Comparison of ENCODE assay signal across 22 mouse cellular contexts in genomic region chr13:92296490-92296889, GRCm38 (mm10). TPM values are rescaled to one million over a fixed set of nuclear protein-coding genes. Genes with fewer than 3 reads are reported as not detected.
"Had no signal": no experiment of that assay in that cellular context is flagged by ENCODE, and none has a peak within 500 bp of the region (broad histone marks: within the 10 kb centered on the region; RNA-seq: fewer than 3 reads in every experiment).

No protein-coding gene starts in this region.

- H3K9me3 ChIP-seq: lung, embryonic 15.5 days; megakaryocyte, embryonic 14.5 days; midbrain, embryonic 13.5 days; midbrain, embryonic 15.5 days; neural tube, embryonic 12.5 days; stomach, embryonic 15.5 days had no signal

- H3K4me3 ChIP-seq: lung, embryonic 15.5 days; megakaryocyte, embryonic 14.5 days; midbrain, embryonic 13.5 days; midbrain, embryonic 15.5 days; neural tube, embryonic 12.5 days; stomach, embryonic 15.5 days had no signal

- H3K9ac ChIP-seq: lung, embryonic 15.5 days; midbrain, embryonic 13.5 days; midbrain, embryonic 15.5 days; neural tube, embryonic 12.5 days; stomach, embryonic 15.5 days had no signal

- H3K27ac ChIP-seq: lung, embryonic 15.5 days; macrophage; midbrain, embryonic 13.5 days; midbrain, embryonic 15.5 days; neural tube, embryonic 12.5 days; stomach, embryonic 15.5 days; stomach, postnatal 0 days had no signal

- H3K4me2 ChIP-seq: lung, embryonic 15.5 days; midbrain, embryonic 11.5 days; midbrain, embryonic 13.5 days; midbrain, embryonic 15.5 days; neural tube, embryonic 12.5 days; stomach, embryonic 15.5 days had no signal

- ATAC-seq: lung, postnatal 0 days; midbrain, embryonic 13.5 days; midbrain, embryonic 15.5 days had no signal

- H3K4me1 ChIP-seq: lung, embryonic 15.5 days; midbrain, embryonic 13.5 days; midbrain, embryonic 15.5 days; neural tube, embryonic 12.5 days; stomach, embryonic 15.5 days had no signal

- DNase-seq: lung, postnatal 14 days; right cerebral cortex, postnatal 14 days; thymus, adult 2 months; thymus, postnatal 25 days; thymus, postnatal 4 days had no signal

- H3K27me3 ChIP-seq: lung, embryonic 15.5 days; megakaryocyte, embryonic 14.5 days; midbrain, embryonic 13.5 days; midbrain, embryonic 15.5 days; neural tube, embryonic 12.5 days; stomach, embryonic 15.5 days had no signal

RNA-seq across cellular contexts. Expression of gene Gm20379, which starts 9.3 kb away (rescaled TPM):
- total RNA-seq: megakaryocyte progenitor cell, adult 5-6 weeks; midbrain, postnatal 0 days; monocyte, adult 5-6 weeks; neutrophil, adult 5-6 weeks had no signal
- polyA plus RNA-seq: macrophage; spleen, adult 2 months; testis, adult 2 months; thymus, adult 2 months; urinary bladder, adult 2 months had no signal
